Mouse (Mus musculus): ENCODE measurements around the gene Ndufs3.

DNA sequence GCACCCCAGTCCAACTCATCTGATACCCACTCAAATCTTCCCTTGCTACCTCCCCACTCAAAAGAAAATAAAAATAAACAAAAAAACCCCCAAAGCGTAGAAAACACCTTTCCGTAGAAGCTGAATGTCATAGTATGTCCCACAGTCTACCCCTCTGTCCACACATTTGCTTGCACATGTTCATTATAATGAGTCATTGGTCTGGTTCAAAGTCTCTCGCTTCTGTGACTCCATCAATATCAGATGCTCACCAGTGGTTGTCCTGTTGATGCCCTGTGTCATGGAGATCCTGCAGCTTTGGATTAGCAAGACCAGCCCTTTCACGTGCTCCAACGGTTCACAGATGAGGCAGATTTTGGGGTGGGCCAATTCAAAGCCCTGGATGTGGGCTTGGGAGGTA lies 45.5 kb upstream of the Ndufs3 start:
- TF ChIP-seq TAL1 (IDR thresholded peaks at IDR 0.05; ENCODE audit: low read length) (no peak), GATA1 (IDR thresholded peaks at IDR 0.05; ENCODE audit: low read length) (no peak)

Data from erythroblast, embryonic 14.5 days (primary cell).